Mouse (Mus musculus) heart, embryonic 13.5 days (tissue): ENCODE data around the gene Slc2a12. TPM values are rescaled to one million over a fixed set of nuclear protein-coding genes. Genes with fewer than 3 reads are reported as not detected.

Experiments
- ATAC-seq: fragments of 200-750 bp; cut with Nextera tagmentation; 2 replicates; pipeline ENCODE4 v1.8.0; 2017; ENCODE audit warnings: moderate TSS enrichment; ENCODE audit not compliant: insufficient number of reproducible peaks, low FRiP score, low TSS enrichment; ENCODE audit errors: extremely low read depth
- H3K27ac ChIP-seq: fragments of 300-500 bp; sonication (generic); replicated peaks from 2 replicates; pipeline ENCODE4 v1.5.1; 2015; ENCODE audit warnings: moderate library complexity, mild to moderate bottlenecking, inconsistent platforms
- H3K27me3 ChIP-seq: fragments of 300-500 bp; sonication (generic); replicated peaks from 2 replicates; pipeline ENCODE4 v1.6.1; 2015; ENCODE audit warnings: mild to moderate bottlenecking, inconsistent platforms
- H3K36me3 ChIP-seq: fragments of 300-500 bp; sonication (generic); 2 replicates; pipeline ENCODE4 v1.6.1; 2015; ENCODE audit warnings: mild to moderate bottlenecking, inconsistent platforms
- H3K4me1 ChIP-seq: fragments of 300-500 bp; sonication (generic); 2 replicates; pipeline ENCODE4 v1.6.1; 2015; ENCODE audit warnings: inconsistent platforms
- H3K4me2 ChIP-seq: fragments of 300-500 bp; sonication (generic); 2 replicates; pipeline ENCODE4 v1.6.1; 2015; ENCODE audit warnings: inconsistent platforms, mild to moderate bottlenecking, moderate library complexity
- H3K4me3 ChIP-seq: fragments of 300-500 bp; sonication (generic); 2 replicates; pipeline ENCODE4 v1.5.1; 2015; ENCODE audit warnings: moderate library complexity, mild to moderate bottlenecking, inconsistent platforms
- H3K9ac ChIP-seq: fragments of 300-500 bp; sonication (generic); 2 replicates; pipeline ENCODE4 v1.6.1; 2015; ENCODE audit warnings: inconsistent platforms, mild to moderate bottlenecking, moderate library complexity
- H3K9me3 ChIP-seq: fragments of 300-500 bp; sonication (generic); 2 replicates; pipeline ENCODE4 v1.6.1; 2016; ENCODE audit warnings: inconsistent platforms
- WGBS: fragments of 180-500 bp; shearing (Covaris S2); methylation state at CpG from one replicate; pipeline ENCODE4 v1.1.7; 2015; ENCODE audit warnings: mixed read lengths; 5-methylcytosine and 5-hydroxymethylcytosine counted together
- polyA plus RNA-seq: library from polyadenylated mRNA; unstranded; fragments of >200 nt; fragmentation: Nextera tagmentation; extraction: Ambion mirVana; gene quantifications from 2 replicates; pipeline ENCODE4 v1.2.1, GENCODE M21; 2015

The Slc2a12 gene
- polyA plus RNA-seq, 1 experiment from 2014 or later, result 1.7 TPM

GRCm38 (mm10) chr10:22631103-22631502 lies 13.7 kb upstream of the Slc2a12 start:
- Histone ChIP-seq H3K4me3 (no peak overlapping the region), H3K27ac (no peak overlapping the region), H3K4me1 (no peaks in the 10 kb centered on the region), H3K4me2 (no peak overlapping the region), H3K27me3 (no peaks in the 10 kb centered on the region), H3K36me3 (no peaks in the 10 kb centered on the region), H3K9me3 (no peaks in the 10 kb centered on the region), H3K9ac (no peak overlapping the region)
- ATAC-seq, result no peak
- WGBS, result 33% methylated on average over 4 of the region's 4 CpGs

- H3K4me1 ChIP-seq, result no peaks in the 10 kb centered on the region
- no peak overlapping the region for H3K27ac ChIP-seq
- WGBS, result 72% methylated on average over 7 of the region's 7 CpGs
- H3K4me3 ChIP-seq, result no peak overlapping the region
- no peak for ATAC-seq
- H3K4me2 ChIP-seq, result no peak overlapping the region
- H3K36me3 ChIP-seq, result no peaks in the 10 kb centered on the region
- no peaks in the 10 kb centered on the region for H3K27me3 ChIP-seq
- H3K9me3 ChIP-seq, result no peaks in the 10 kb centered on the region
- H3K9ac ChIP-seq, result no peak overlapping the region
These were observed 13.3 kb upstream of the Slc2a12 start for GRCm38 (mm10) chr10:22631528-22631927.

- Histone ChIP-seq H3K36me3 (no peaks in the 10 kb centered on the region), H3K4me1 (no peaks in the 10 kb centered on the region), H3K4me2 (no peak overlapping the region), H3K27ac (no peak overlapping the region), H3K9me3 (no peaks in the 10 kb centered on the region), H3K9ac (no peak overlapping the region), H3K4me3 (no peak overlapping the region), H3K27me3 (no peaks in the 10 kb centered on the region)
- 64% methylated on average over 4 of the region's 4 CpGs for WGBS
- no peak for ATAC-seq
These were observed 12.9 kb upstream of the Slc2a12 start for GRCm38 (mm10) chr10:22631956-22632355.

GRCm38 (mm10) chr10:22633406-22634306 lies 11.2 kb upstream of the Slc2a12 start:
- no peak for ATAC-seq
- H3K4me2 ChIP-seq, result no peak overlapping the region
- H3K9ac ChIP-seq, result no peak overlapping the region
- H3K36me3 ChIP-seq, result no peaks in the 10 kb centered on the region
- no peaks in the 10 kb centered on the region for H3K27me3 ChIP-seq
- no peak overlapping the region for H3K27ac ChIP-seq
- no peaks in the 10 kb centered on the region for H3K9me3 ChIP-seq
- 33% methylated on average over 6 of the region's 6 CpGs for WGBS
- H3K4me3 ChIP-seq, result no peak overlapping the region
- no peaks in the 10 kb centered on the region for H3K4me1 ChIP-seq

GRCm38 (mm10) chr10:22637241-22637640 lies 7.6 kb upstream of the Slc2a12 start:
- Histone ChIP-seq H3K27me3 (no peaks in the 10 kb centered on the region), H3K36me3 (no peaks in the 10 kb centered on the region), H3K9ac (no peak overlapping the region), H3K4me2 (no peak overlapping the region), H3K4me3 (no peak overlapping the region), H3K4me1 (no peaks in the 10 kb centered on the region), H3K27ac (no peak overlapping the region), H3K9me3 (no peaks in the 10 kb centered on the region)
- 56% methylated on average over 3 of the region's 3 CpGs for WGBS
- no peak for ATAC-seq

GRCm38 (mm10) chr10:22644171-22644570 lies 640 bp upstream of the Slc2a12 start:
- ATAC-seq, result no peak
- Histone ChIP-seq H3K27ac (no peak overlapping the region; the same call in 1 of the 2 replicates), H3K27me3 (no peaks in the 10 kb centered on the region), H3K9me3 (peaks cover 10% of the 10 kb centered on the region), H3K4me2 (peak overlapping the region; percentile 71; the same call in 1 of the 2 replicates), H3K36me3 (no peaks in the 10 kb centered on the region), H3K9ac (no peak overlapping the region), H3K4me3 (no peak overlapping the region), H3K4me1 (peaks cover 7% of the 10 kb centered on the region)
- 75% methylated on average over 9 of the region's 9 CpGs for WGBS

GRCm38 (mm10) chr10:22648702-22649101 lies 3.9 kb downstream of the Slc2a12 start:
- ATAC-seq, result no peak
- peaks cover 10% of the 10 kb centered on the region for H3K9me3 ChIP-seq
- H3K9ac ChIP-seq, result no peak overlapping the region
- no peaks in the 10 kb centered on the region for H3K27me3 ChIP-seq
- no peaks in the 10 kb centered on the region for H3K36me3 ChIP-seq
- H3K27ac ChIP-seq, result no peak overlapping the region
- H3K4me3 ChIP-seq, result no peak overlapping the region
- H3K4me1 ChIP-seq, result peaks cover 9% of the 10 kb centered on the region
- WGBS, result 73% methylated on average over 4 of the region's 4 CpGs
- H3K4me2 ChIP-seq, result no peak overlapping the region

GRCm38 (mm10) chr10:22653820-22654219 lies 9.0 kb downstream of the Slc2a12 start:
- no peak overlapping the region for H3K9ac ChIP-seq
- ATAC-seq, result no peak
- H3K4me2 ChIP-seq, result no peak overlapping the region
- H3K27ac ChIP-seq, result no peak overlapping the region
- H3K9me3 ChIP-seq, result no peaks in the 10 kb centered on the region
- H3K27me3 ChIP-seq, result no peaks in the 10 kb centered on the region
- H3K4me3 ChIP-seq, result no peak overlapping the region
- no peaks in the 10 kb centered on the region for H3K36me3 ChIP-seq
- H3K4me1 ChIP-seq, result peaks cover 14% of the 10 kb centered on the region
- WGBS, result 42% methylated on average over 6 of the region's 6 CpGs

GRCm38 (mm10) chr10:22658534-22659385 lies 13.9 kb downstream of the Slc2a12 start:
- Histone ChIP-seq H3K4me3 (peak overlapping the region; percentile 31), H3K4me1 (peaks cover 13% of the 10 kb centered on the region), H3K9ac (peak overlapping the region; percentile 44), H3K36me3 (no peaks in the 10 kb centered on the region), H3K9me3 (no peaks in the 10 kb centered on the region), H3K27ac (no peak overlapping the region), H3K4me2 (peak overlapping the region; percentile 62), H3K27me3 (no peaks in the 10 kb centered on the region)
- 0 out of 2 replicates have a peak, but pooled peaks have one; percentile 31 for ATAC-seq
- WGBS, result 31% methylated on average over 23 of the region's 23 CpGs

- no peaks in the 10 kb centered on the region for H3K36me3 ChIP-seq
- no peak for ATAC-seq
- WGBS, result 84% methylated on average over 10 of the region's 10 CpGs
- no peak overlapping the region for H3K4me2 ChIP-seq
- no peaks in the 10 kb centered on the region for H3K9me3 ChIP-seq
- no peak overlapping the region for H3K9ac ChIP-seq
- peaks cover 13% of the 10 kb centered on the region for H3K4me1 ChIP-seq
- no peak overlapping the region for H3K27ac ChIP-seq
- no peaks in the 10 kb centered on the region for H3K27me3 ChIP-seq
- H3K4me3 ChIP-seq, result no peak overlapping the region
These were observed 14.5 kb downstream of the Slc2a12 start for GRCm38 (mm10) chr10:22659386-22659725.

GRCm38 (mm10) chr10:22660286-22661000 lies 15.6 kb downstream of the Slc2a12 start:
- Histone ChIP-seq H3K27ac (no peak overlapping the region), H3K4me3 (no peak overlapping the region), H3K9ac (no peak overlapping the region), H3K4me1 (peaks cover 13% of the 10 kb centered on the region), H3K36me3 (no peaks in the 10 kb centered on the region), H3K4me2 (no peak overlapping the region), H3K9me3 (no peaks in the 10 kb centered on the region), H3K27me3 (no peaks in the 10 kb centered on the region)
- 81% methylated on average over 5 of the region's 5 CpGs for WGBS
- no peak for ATAC-seq
